Mouse (Mus musculus) large intestine, adult 2 months (tissue): ENCODE results near the gene Snd1. TPM values are rescaled to one million over a fixed set of nuclear protein-coding genes. Genes with fewer than 3 reads are reported as not detected.

ENCODE experiments used
- DNase-seq: peaks from one replicate; pipeline ENCODE4 v3.0.0-alpha.2; 2012; ENCODE audit warnings: low read depth, low spot score
- WGBS: fragments of 180-500 bp; shearing (Covaris S2); methylation state at CpG from one replicate; pipeline ENCODE4 v1.1.7; 2018; 5-methylcytosine and 5-hydroxymethylcytosine counted together
- polyA plus RNA-seq: library from polyadenylated mRNA; depleted of rRNA; stranded (reverse); fragments of >200 nt; gene quantifications from 2 replicates; pipeline ENCODE4 v1.2.3, GENCODE M21; 2012

Snd1 gene
- polyA plus RNA-seq, 1 experiment, result 89.7 TPM

DNA sequence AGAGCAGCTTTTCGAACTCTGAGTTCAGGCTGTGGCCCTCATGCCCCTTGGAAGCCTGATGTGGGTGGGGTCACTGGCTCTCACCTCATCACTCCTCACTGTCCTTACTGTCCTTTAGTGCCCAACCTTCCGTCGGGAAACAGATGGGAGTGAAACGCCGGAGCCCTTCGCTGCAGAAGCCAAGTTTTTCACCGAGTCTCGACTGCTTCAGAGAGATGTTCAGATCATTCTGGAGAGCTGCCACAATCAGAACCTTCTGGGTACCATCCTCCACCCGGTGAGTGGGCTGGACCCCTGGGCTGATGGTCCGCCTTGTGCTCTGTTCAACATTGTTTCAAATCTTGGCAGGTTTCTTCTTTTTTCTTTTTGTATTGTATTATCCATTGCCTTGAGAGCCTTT lies 52.5 kb downstream of the Snd1 start:
- no peak for DNase-seq
- WGBS, result 89% methylated on average over 10 of the region's 10 CpGs

DNA sequence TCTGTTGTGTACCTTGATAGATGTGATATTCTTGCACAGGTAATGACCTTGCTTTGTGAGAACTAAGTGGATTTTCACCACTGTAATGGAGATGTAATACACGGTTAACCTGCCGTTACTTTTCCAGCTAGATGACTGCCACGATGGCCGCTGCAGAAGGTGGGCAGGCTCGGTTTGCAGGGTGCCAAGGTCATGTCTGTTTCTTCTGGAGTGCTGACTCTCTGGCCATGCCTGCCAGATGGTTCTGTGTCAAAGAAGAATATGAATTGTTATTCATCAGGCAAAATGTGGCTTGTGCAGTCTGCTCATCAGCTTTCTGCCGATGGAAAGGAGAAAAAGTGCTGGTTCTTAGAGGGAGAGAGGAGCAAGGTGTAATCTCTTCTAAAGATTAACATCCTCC lies 53.3 kb downstream of the Snd1 start:
- WGBS, result 86% methylated on average over 6 of the region's 6 CpGs
- no peak for DNase-seq

DNA sequence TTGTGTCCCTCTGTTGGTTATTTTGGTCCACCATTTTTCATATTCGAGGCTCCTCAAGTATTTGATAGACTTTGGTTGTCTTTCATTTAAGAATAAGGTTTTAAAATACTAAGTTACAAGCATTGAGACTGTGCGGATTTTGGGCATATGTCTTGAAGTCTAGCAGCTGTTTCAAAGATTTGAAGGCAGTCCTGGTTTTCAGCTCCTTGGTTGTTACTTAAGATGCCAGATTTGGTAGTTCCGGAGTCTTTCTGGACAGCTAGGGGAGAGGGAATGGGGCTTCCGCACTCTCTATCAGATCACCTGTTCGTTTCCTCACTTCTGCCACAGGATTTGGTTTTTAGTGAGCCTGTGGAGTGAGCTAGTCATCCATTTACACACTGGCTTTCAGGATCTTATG lies 61.5 kb downstream of the Snd1 start:
- 92% methylated on average over 5 of the region's 5 CpGs for WGBS
- DNase-seq, result no peak

DNA sequence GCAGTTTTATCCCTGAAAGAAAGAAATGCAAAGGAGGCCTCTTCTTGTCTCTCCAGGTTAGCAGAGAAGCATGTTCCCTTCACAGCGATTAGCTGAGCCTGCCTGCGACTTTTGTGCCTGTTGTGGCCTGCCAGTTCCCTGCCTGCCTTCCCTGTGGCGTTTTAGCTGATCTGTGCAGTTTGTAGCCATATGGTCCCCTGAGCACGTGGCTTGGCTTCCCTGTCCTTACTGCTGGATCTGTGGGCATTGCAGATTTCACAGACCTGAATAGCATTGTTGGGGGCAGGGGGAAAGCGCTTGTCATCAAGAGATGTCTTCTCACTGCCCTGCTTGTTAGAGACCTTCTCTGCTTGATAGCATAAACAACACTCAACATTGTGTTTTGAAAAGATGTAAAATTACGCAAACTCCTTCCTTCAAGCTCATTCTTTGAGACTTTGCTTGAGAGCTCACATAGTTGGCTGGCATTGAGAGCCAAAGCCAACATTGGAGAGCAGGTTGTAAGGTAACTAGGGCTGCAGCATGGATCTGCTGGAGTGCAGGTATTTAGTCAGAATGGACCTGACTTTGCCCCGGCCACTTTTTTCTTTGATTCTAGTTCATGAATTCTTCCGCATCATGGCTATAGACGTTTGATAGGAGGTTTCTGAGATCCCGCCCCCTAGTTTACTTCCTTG lies 63.0 kb downstream of the Snd1 start:
- no peak for DNase-seq
- 81% methylated on average over 10 of the region's 10 CpGs for WGBS

DNA sequence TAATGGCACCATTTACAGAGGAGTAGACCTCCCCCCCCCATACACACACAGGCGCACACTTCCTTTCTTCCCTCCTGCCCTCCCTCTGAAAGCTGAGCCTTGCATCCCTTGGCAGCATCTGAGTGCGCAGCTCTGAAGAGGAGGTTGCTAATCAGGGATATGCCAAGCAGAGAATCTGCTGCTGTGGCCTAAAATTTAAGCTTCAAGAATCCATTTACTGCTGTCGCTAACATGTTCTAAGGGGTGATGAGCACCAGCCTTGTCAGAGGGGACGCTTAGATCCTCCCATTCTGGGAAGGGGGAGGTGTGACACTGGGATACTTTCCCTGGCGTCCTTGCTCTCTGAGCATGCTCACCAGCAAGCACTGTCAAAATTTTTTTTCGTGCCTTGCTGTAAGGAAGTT lies 67.4 kb downstream of the Snd1 start:
- WGBS, result 85% methylated on average over 6 of the region's 6 CpGs
- no peak for DNase-seq

DNA sequence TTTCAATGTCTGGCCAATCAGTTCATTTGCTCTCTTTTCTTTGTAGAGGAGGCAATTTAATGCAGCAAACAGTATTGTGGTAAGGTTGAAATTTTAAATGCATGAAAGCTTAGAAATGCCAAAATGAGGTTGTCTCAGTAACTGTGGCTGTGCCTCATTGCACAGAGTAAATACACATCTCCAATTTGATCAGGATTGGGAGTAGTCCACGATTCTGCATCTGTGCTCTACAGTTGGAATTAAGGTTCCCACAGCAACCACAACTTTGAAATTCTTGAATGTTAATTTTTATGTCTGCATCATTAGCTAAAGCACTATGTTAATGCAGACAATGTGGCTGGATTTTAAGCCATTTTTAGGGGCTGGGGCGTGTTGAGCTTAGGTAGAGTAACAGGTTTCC lies 72.0 kb downstream of the Snd1 start:
- 88% methylated on average over 2 of the region's 2 CpGs for WGBS
- DNase-seq, result no peak

DNA sequence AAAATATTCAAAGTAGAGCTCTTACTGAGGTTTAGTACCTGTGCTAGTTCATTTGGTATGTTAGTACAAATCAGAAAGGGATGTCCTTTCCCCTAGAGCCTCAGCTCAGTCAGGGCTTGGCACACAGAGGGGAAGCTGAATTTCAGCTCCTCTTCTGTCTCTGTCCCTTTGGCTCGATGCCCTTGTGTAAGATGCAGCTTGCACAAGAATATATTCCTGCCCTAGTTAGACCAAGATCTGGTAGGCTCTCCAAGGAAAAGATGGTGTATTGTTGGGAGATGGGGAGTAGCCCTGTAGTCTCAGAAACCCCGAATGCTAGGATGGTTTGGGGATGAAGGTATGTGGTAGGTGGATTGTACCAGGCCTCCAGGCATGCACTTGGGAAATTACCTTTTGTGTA lies 74.4 kb downstream of the Snd1 start:
- no peak for DNase-seq
- WGBS, result 78% methylated on average over 2 of the region's 2 CpGs

DNA sequence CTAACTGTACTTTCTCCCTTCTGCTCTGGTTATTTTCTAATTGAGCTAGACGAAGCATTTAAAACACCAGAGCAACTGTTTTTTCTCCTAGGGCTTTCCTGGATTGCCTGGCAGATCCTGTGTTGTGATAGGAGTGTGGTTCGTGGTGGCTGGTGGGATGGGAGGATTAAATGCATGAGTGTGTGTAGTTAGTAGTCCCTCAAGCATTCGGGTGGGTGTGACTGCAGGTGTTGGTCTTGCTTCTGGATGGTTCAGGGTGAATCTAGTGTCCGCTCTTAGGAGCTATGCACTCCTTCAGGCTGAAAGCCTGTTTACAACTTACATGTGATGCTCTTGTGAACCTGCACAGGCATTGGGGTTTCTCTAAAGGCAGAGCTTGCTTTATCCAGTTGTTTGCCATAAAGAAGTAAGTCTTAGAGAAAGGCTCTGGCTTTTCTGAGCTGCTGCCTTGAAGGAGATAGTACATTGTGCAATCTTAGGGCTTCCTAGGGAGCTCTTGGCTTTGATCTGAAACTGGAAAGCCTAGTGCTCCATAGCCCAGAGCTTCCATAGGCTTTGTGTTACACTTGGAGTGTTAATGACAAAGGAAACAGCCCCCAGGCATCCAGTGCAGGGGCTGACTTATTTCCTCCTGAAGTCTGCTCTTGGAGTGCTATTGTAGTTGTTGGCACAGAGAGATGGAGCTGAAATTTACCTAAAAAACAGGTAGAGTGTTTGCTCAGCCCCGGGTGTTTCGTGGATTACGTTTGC lies 75.5 kb downstream of the Snd1 start:
- WGBS, result 73% methylated on average over 7 of the region's 7 CpGs
- DNase-seq, result no peak

DNA sequence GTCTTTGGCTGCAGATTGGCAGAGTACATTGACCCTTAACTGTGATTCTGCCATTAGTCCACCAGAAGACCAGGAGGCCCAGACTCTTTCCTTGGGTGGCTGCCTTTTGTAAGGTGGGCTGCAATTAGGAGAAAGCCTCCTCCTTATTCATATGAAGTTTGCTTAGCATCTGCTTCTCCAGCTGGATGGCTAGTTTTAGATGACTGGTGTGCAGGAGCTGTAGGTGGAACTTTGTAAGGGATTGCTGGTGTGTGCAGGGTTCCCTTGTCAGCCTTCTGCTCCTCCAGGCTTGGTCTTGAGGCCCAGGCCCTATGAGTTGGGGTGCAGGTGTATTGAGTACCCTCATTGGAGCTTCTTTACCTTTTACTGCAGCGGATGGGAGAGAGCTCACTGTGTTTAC lies 79.5 kb downstream of the Snd1 start:
- no peak for DNase-seq
- 96% methylated on average over 1 of the region's 1 CpGs for WGBS

DNA sequence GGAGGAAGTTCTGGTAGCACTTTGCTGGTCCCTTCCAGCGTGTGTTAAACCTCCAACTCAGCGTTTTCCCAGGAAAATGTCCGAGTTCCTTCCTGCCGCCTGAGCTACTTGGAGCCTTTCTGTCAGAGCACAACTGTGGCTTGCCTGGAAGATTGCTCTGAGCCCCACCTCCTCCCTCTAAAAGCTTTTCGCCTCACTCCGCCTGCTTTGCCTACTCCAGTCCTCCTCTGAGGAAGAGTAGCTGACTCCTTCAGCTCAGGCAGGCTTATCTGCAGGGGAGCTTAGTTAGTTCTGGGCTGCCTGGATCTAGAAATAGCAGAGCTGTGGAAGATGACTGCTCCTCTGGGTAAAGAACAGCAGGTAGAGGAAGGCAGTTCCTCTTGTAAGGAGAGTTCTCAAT lies 80.1 kb downstream of the Snd1 start:
- 75% methylated on average over 6 of the region's 6 CpGs for WGBS

DNA sequence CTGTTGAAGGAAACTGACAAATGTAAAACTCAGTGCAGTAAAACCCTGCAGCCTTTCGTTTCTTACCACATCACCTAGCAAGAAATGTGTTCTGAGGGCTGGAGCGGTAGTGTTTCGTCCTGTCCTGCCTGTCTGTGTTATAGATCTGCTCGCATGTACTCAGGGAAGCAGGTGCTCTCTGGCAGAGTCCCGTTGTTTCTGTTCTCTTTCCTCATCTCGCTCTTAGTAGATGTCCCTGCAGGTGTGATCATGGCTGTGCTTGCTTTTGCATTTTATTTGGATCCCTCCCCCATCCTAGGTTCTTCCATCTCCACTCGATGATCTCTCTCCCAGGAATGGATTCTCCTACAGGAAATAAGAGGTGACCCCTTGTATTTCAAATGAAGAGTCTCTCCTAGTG lies 80.5 kb downstream of the Snd1 start:
- WGBS, result 84% methylated on average over 7 of the region's 7 CpGs
- no peak for DNase-seq

More for the DNA sequence above, 80.1 kb downstream of the Snd1 start:
- no peak for DNase-seq

DNA sequence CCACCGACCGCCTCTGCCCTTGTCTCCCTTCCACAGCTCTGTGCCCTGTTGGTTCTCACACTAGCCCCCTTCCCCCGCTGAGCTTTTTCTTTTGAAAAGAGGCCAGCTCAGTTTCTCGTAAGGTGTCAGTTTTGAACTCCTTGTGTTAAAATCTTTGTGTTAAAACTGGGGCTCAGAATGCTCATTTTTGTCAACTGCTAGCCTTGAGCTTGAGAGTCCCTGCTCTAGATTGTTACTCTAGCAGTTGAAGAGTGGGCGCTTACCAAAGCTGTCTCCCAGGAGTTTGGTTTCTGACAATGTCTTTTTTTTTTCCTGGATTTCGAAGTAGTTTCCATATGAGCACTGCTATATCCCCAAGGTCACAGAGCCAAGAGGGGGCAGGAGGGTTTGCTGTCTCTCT lies 82.8 kb downstream of the Snd1 start:
- 90% methylated on average over 6 of the region's 6 CpGs for WGBS

DNA sequence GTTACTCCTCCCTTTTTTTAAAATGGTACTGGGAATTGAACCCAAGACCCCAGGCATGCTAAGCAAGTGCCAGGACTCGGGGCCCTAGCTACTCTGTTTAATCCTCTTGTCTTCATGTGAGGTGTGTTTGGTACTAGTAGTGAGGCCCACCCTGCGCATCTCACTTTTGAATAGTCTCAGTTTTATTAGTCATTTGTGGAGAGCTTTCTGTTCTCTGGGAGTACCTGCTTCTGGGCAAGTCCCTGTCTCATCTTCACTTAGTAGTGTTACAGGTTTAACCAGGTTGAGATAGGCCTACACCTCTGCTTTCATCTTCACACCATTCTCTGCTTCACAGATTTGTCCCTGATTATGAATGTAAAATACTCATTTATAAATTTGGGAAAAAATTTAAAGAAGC lies 84.5 kb downstream of the Snd1 start:
- WGBS, result 96% methylated on average over 2 of the region's 2 CpGs
- DNase-seq, result no peak

More for the DNA sequence above, 82.8 kb downstream of the Snd1 start:
- DNase-seq, result no peak

DNA sequence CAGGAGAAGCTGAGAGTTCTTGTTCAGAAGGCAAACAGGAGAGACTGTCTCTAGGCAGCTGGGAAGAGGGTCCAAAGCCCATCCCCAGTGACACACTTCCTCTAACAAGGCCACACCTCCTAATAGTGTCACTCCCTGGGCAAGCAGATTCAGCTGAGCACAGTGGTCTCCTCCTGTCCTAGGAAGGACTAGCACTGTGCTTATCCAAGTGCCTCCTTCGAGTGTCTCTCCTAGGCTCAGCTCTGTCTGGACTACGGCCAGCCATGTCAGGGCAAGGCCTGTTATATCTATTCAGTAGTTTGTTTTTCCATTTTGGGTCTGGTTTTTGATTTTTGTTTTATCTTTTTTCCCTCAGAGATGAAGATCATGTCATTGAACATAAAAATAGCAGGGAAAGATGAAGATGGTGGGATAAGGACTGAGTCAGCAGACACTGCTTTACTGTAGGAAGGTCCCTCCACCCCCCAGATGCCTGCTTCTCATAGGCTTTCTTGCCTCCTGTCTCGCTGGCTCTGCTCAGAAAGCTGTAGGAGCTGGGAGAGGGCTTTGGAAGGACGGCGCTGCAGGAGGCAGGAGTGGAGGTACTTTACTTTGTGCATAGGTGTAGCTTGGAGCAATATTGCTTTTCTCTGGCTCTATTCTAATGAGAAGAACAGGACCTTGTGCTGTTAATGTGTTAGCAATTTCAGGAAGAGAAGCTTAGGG lies 86.5 kb downstream of the Snd1 start:
- 69% methylated on average over 5 of the region's 5 CpGs for WGBS
- DNase-seq, result no peak

DNA sequence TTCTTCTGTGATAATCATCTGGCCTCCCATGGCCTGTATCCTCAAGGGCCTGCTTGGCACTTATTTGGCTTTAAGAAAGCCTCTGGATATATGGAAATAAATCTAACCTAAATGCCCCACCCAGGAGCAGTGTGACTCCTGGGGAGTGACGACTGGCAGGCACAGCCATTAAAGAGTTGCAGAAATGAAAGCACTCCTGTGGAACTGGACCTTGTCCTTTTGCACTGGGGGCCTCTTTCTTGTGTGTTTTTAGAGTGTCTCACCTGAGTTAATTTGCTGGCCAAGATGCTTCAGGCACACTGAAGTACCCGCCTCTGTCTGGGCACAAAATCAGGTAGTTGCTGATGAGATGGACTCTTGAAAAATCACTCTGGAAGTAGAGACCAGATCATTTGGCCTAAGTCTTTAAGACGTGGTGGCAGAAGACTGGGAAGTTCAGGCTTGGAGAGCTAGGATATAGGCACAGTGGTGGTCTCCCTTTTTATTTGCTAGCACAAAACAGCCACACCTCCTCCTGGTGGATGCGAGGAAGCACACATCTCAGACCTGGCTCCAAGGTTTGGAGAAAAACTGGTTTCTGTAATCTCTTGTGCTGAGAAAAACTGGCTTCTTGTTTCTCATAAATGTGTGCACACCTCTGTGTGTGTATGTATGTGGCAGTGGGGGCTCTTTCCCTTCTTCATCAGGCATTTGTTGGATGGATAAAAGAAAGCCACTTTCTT lies 87.5 kb downstream of the Snd1 start:
- WGBS, result 41% methylated on average over 4 of the region's 4 CpGs

DNA sequence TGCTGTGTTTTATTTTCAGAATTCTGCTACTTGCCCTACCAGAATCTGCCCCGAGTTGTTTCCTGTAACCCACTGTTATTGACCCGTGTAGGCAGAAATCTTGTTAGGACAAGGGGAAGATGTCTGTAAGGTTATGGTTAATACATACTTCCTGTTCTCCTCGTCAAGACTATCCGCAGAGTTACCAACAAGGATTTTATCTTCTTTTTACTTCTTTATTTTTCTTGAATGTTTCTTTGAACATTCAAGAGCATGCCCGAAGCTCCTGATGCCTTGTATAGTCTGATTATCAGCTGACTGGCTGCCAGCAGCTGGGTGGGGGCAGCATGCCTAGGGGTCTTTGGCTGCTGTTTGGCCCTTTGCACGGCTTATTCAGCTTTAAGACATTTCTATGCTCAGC lies 93.0 kb downstream of the Snd1 start:
- no peak for DNase-seq
- WGBS, result 86% methylated on average over 6 of the region's 6 CpGs

More for the DNA sequence above, 87.5 kb downstream of the Snd1 start:
- DNase-seq, result peak; percentile 19

DNA sequence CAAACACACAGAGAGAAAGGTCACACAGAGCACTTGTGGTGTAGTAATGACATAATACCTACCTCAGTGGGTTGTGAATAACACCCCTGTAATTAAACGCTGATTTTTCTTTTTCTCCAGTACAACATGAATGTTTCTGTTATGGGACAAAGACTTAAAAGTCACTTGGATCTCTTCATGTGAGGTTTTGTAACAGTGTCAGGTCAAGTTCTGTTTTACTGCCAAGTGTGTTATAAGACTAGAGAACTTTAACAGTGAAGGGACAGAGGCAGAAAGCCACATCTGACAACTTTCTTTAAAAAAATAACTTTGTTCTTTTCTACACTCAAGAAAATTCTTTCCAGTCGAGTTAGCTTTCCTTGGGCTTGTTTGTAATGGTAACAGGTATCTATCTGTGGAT lies 97.0 kb downstream of the Snd1 start:
- WGBS, result 67% methylated on average over 2 of the region's 2 CpGs
- DNase-seq, result no peak

DNA sequence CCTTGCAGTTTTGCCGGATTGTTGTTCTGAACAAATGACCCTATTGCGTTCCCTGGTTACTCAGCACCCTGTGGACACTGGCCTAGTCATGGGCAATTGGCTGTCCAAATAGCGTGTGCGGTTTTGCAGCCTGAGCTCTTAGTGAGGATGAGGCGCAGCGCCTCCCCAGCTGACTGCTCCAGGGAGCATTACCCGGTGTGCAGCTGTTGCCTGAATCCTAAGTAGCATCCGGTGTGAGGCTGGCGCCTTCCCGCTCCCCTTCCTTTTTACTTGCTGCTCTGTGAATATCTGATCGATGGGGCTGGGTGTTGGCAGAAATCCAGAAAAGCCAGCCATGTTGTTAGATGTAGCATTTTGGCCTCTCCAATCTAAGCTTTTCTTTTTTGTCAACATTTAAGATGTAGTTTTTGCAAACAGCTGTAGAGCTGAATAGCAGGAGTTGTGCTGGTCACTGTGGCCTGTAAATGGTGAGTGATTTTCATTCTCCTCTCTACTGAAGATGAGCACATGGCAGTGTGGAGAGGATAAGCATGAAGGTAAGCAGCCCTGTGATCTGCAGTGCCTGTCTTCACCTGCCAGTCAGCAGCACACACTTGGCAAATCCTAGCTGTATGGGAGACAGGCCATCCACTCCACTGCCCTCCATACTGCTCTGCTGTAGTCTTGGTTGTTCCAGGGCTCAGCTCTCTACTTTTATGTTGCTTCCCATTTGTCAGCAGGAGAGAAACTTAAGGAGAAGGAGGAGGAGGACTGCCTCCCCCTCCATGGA lies 98.2 kb downstream of the Snd1 start:
- no peak for DNase-seq

More for the DNA sequence above, 98.2 kb downstream of the Snd1 start:
- WGBS, result 75% methylated on average over 11 of the region's 11 CpGs
